Mouse (Mus musculus) C2C12 (cell line): ENCODE measurements around the gene Glt6d1.

ENCODE experiments used
- CEBPB ChIP-seq: IDR thresholded peaks from one replicate; pipeline ENCODE4 v1.6.1; 2011; ENCODE audit warnings: low read depth, mild to moderate bottlenecking, control low read depth, moderate library complexity
- CTCF ChIP-seq: IDR thresholded peaks from one replicate; pipeline ENCODE4 v1.5.1; 2011; ENCODE audit not compliant: control insufficient read depth, insufficient read depth, insufficient read length
- FOSL1 ChIP-seq: IDR thresholded peaks from one replicate; pipeline ENCODE4 v1.8.0; 2011; ENCODE audit warnings: mild to moderate bottlenecking, low read length; ENCODE audit not compliant: poor library complexity, insufficient read depth, severe bottlenecking
- MAX ChIP-seq: IDR thresholded peaks from one replicate; pipeline ENCODE4 v1.6.1; 2011; ENCODE audit warnings: mild to moderate bottlenecking, control low read depth
- MYOD1 ChIP-seq: IDR thresholded peaks from one replicate; pipeline ENCODE4 v1.6.1; 2011; ENCODE audit warnings: low read depth; ENCODE audit not compliant: control insufficient read depth, insufficient read length
- MYOG ChIP-seq: IDR thresholded peaks from one replicate; pipeline ENCODE4 v1.6.1; 2011; ENCODE audit not compliant: control insufficient read depth, insufficient read length; ENCODE audit errors: extremely low read depth
- USF1 ChIP-seq: IDR thresholded peaks from one replicate; pipeline ENCODE4 v1.6.1; 2011; ENCODE audit warnings: low read depth, mild to moderate bottlenecking, control low read depth, moderate library complexity

- TF ChIP-seq CTCF = peak; percentile 73
- no peak for TF ChIP-seq USF1
- TF ChIP-seq CEBPB = no peak
- TF ChIP-seq MAX = no peak
- TF ChIP-seq FOSL1 = no peak
- no peak for TF ChIP-seq MYOG
- no peak for TF ChIP-seq MYOD1
These were observed 20.6 kb upstream of the Glt6d1 start for GRCm38 (mm10) chr2:25836291-25836690.
